Mouse (Mus musculus) stomach, postnatal 0 days (tissue): ENCODE results near the gene Nmi. TPM values are rescaled to one million over a fixed set of nuclear protein-coding genes. Genes with fewer than 3 reads are reported as not detected.
"Not testable (repeated sequence)": the region's sequence is repeated elsewhere in the genome, so short reads cannot be mapped to it uniquely, and the experiment has no call there.

Experiments used
- ATAC-seq: fragments of 200-750 bp; cut with Nextera tagmentation; 2 replicates; pipeline ENCODE4 v1.8.0; 2017; ENCODE audit not compliant: low FRiP score, low TSS enrichment
- DNase-seq: peaks from one replicate; pipeline ENCODE4 v3.0.0-alpha.2; 2016; ENCODE audit warnings: low spot score
- H3K27ac ChIP-seq: fragments of 300-500 bp; sonication (generic); replicated peaks from 2 replicates; pipeline ENCODE4 v1.5.1; 2014; ENCODE audit warnings: mild to moderate bottlenecking, control low read depth
- H3K27me3 ChIP-seq: fragments of 300-500 bp; sonication (generic); 2 replicates; pipeline ENCODE4 v1.6.1; 2014; ENCODE audit warnings: low read length; ENCODE audit not compliant: control insufficient read depth, insufficient read depth
- H3K36me3 ChIP-seq: fragments of 300-500 bp; sonication (generic); 2 replicates; pipeline ENCODE4 v1.6.1; 2014; ENCODE audit warnings: low read length, mixed read lengths; ENCODE audit not compliant: control insufficient read depth, insufficient read depth
- H3K4me1 ChIP-seq: fragments of 300-500 bp; sonication (generic); replicated peaks from 2 replicates; pipeline ENCODE4 v1.6.1; 2014; ENCODE audit warnings: antibody characterized with exemption; ENCODE audit not compliant: control insufficient read depth, insufficient read depth
- H3K4me2 ChIP-seq: fragments of 300-500 bp; sonication (generic); replicated peaks from 2 replicates; pipeline ENCODE4 v1.6.1; 2014; ENCODE audit warnings: low read depth, mild to moderate bottlenecking, control low read depth, moderate library complexity
- H3K4me3 ChIP-seq: fragments of 300-500 bp; sonication (generic); 2 replicates; pipeline ENCODE4 v1.5.1; 2014; ENCODE audit warnings: low read depth, low read length, control low read depth
- H3K9ac ChIP-seq: fragments of 300-500 bp; sonication (generic); 2 replicates; pipeline ENCODE4 v1.6.1; 2014; ENCODE audit warnings: mild to moderate bottlenecking, low read length, control low read depth, mixed read lengths
- H3K9me3 ChIP-seq: fragments of 300-500 bp; sonication (generic); 2 replicates; pipeline ENCODE4 v1.6.1; 2016; ENCODE audit warnings: low read length; ENCODE audit not compliant: control insufficient read depth
- CTCF ChIP-seq: IDR thresholded peaks from 2 replicates; pipeline ENCODE4 v1.5.1; 2016; ENCODE audit warnings: antibody characterized with exemption, low read depth, mild to moderate bottlenecking, moderate library complexity
- EP300 ChIP-seq: optimal IDR thresholded peaks from 2 replicates; pipeline ENCODE3; 2016; ENCODE audit warnings: antibody characterized with exemption
- WGBS: fragments of 180-500 bp; shearing (Covaris S2); extraction: QIAGEN DNeasy Blood & Tissue Kit; methylation state at CpG from one replicate; pipeline ENCODE4 v1.1.7; 2014; 5-methylcytosine and 5-hydroxymethylcytosine counted together
- polyA plus RNA-seq: library from polyadenylated mRNA; unstranded; fragments of >200 nt; fragmentation: Nextera tagmentation; extraction: Ambion mirVana; gene quantifications from 2 replicates; pipeline ENCODE4 v1.2.1, GENCODE M21; 2015

Gene Nmi
- polyA plus RNA-seq, result 24.8 and 27.1 TPM in 2 replicates

GRCm38 (mm10) chr2:51973410-51973968 is at the start of gene Nmi:
Nmi (minus strand) TSS chr2:51973494.
- Histone ChIP-seq H3K9ac (peak within 1 kb of the TSS; percentile 85), H3K4me1 (no peaks in the 10 kb centered on the region), H3K9me3 (no peaks in the 10 kb centered on the region), H3K36me3 (no peaks in the 10 kb centered on the region), H3K4me3 (peak within 1 kb of the TSS; percentile 75), H3K4me2 (peak within 1 kb of the TSS; percentile 71), H3K27ac (peak within 1 kb of the TSS; percentile 96), H3K27me3 (no peaks in the 10 kb centered on the region)
- no peak for DNase-seq
- TF ChIP-seq EP300 (no peak), CTCF (peak; percentile 22; the same call in 1 of the 2 replicates)
- ATAC-seq, result no peak
- 68% methylated on average over 9 of the region's 9 CpGs for WGBS

GRCm38 (mm10) chr2:52016361-52016760 is 43.1 kb upstream of the Nmi start:
- Histone ChIP-seq H3K27me3 (no peaks in the 10 kb centered on the region), H3K4me3 (no peak overlapping the region), H3K27ac (no peak overlapping the region), H3K9ac (no peak overlapping the region), H3K36me3 (no peaks in the 10 kb centered on the region), H3K9me3 (no peaks in the 10 kb centered on the region), H3K4me1 (no peaks in the 10 kb centered on the region), H3K4me2 (no peak overlapping the region)
- TF ChIP-seq CTCF, result no peak
- TF ChIP-seq EP300, result no peak
- DNase-seq (no peak), ATAC-seq (no peak)
- 33% methylated on average over 7 of the region's 7 CpGs for WGBS

- no peaks in the 10 kb centered on the region for H3K9me3 ChIP-seq
- H3K4me3 ChIP-seq, result no peak overlapping the region
- H3K36me3 ChIP-seq, result no peaks in the 10 kb centered on the region
- no peak overlapping the region for H3K4me2 ChIP-seq
- DNase-seq, result no peak
- no peaks in the 10 kb centered on the region for H3K27me3 ChIP-seq
- no peak overlapping the region for H3K9ac ChIP-seq
- WGBS, result 65% methylated on average over 9 of the region's 9 CpGs
- H3K4me1 ChIP-seq, result no peaks in the 10 kb centered on the region
- TF ChIP-seq EP300 (no peak), CTCF (no peak)
- ATAC-seq, result no peak
- H3K27ac ChIP-seq, result no peak overlapping the region
Observed at GRCm38 (mm10) chr2:52013306-52013820, 40.1 kb upstream of the Nmi start.

- H3K9me3 ChIP-seq, H3K4me3 ChIP-seq, H3K36me3 ChIP-seq, H3K27me3 ChIP-seq, H3K4me1 ChIP-seq, ATAC-seq, H3K4me2 ChIP-seq, H3K9ac ChIP-seq, H3K27ac ChIP-seq, DNase-seq: not testable (repeated sequence)
- WGBS, result 85% methylated on average over 3 of the region's 3 CpGs
Observed at GRCm38 (mm10) chr2:52011820-52012219, 38.5 kb upstream of the Nmi start.

- Histone ChIP-seq H3K4me2 (no peak overlapping the region), H3K4me1 (no peaks in the 10 kb centered on the region), H3K4me3 (no peak overlapping the region), H3K9me3 (no peaks in the 10 kb centered on the region), H3K9ac (no peak overlapping the region), H3K36me3 (no peaks in the 10 kb centered on the region), H3K27me3 (no peaks in the 10 kb centered on the region), H3K27ac (no peak overlapping the region)
- DNase-seq, result no peak
- 23% methylated on average over 3 of the region's 3 CpGs for WGBS
- TF ChIP-seq EP300, result no peak
- TF ChIP-seq CTCF, result no peak
- no peak for ATAC-seq
Observed at GRCm38 (mm10) chr2:52006380-52006779, 33.1 kb upstream of the Nmi start.

- not testable (repeated sequence) for H3K9me3 ChIP-seq, DNase-seq, H3K4me2 ChIP-seq, H3K9ac ChIP-seq, ATAC-seq, H3K4me1 ChIP-seq, H3K4me3 ChIP-seq, H3K27me3 ChIP-seq, H3K27ac ChIP-seq, H3K36me3 ChIP-seq
- WGBS, result 85% methylated on average over 10 of the region's 10 CpGs
Observed at GRCm38 (mm10) chr2:52002299-52002698, 29.0 kb upstream of the Nmi start.
